Mouse (Mus musculus) gastrocnemius, postnatal 14 days (tissue): ENCODE results near the gene Syn3. TPM values are rescaled to one million over a fixed set of nuclear protein-coding genes. Genes with fewer than 3 reads are reported as not detected.
"Not testable (repeated sequence)": the region's sequence is repeated elsewhere in the genome, so short reads cannot be mapped to it uniquely, and the experiment has no call there.

ENCODE experiments used
- DNase-seq: peaks from one replicate; pipeline ENCODE4 v3.0.0; 2021; ENCODE audit warnings: mixed read lengths
- intact Hi-C: fragments of 180-260 bp; cut with DNase I; formaldehyde crosslinking; loops from one replicate; pipeline ENCODE4 v1.15.1; 2025; ENCODE audit warnings: low total_unique reads
- long read RNA-seq, 2 experiments: library from polyadenylated mRNA; stranded (forward); transcript quantifications; one replicate each; pipeline ENCODE4 v2.0.0; 2021
- total RNA-seq, 2 experiments: library from RNA; stranded (reverse); gene quantifications; 2 replicates each; pipeline ENCODE4 v1.2.3; 2021

The Syn3 gene
- total RNA-seq, result under 1 TPM; 0.13 to 0.27 TPM
- long read RNA-seq, experiment 1, result 0 reads
- long read RNA-seq, experiment 2, result 0 reads

GRCm38 (mm10) chr10:86498673-86499391, at the start of gene Syn3:
TSS of gene Syn3 (minus strand) at chr10:86498896.
- intact Hi-C loops, result no loop called here

GRCm38 (mm10) chr10:86526357-86526874, 27.7 kb upstream of the Syn3 start:
- DNase-seq, intact Hi-C loops: not testable (repeated sequence)

More at GRCm38 (mm10) chr10:86498673-86499391, at the start of gene Syn3:
- peak; percentile 83 for DNase-seq

- DNase-seq, result no peak
- intact Hi-C loops, result no loop called here
Observed at GRCm38 (mm10) chr10:86513801-86514200, 15.1 kb upstream of the Syn3 start.

GRCm38 (mm10) chr10:86510941-86511340, 12.2 kb upstream of the Syn3 start:
- intact Hi-C loops, result no loop called here

GRCm38 (mm10) chr10:86502063-86502462, 3.4 kb upstream of the Syn3 start:
- intact Hi-C loops, result no loop called here
- no peak for DNase-seq

More at GRCm38 (mm10) chr10:86510941-86511340, 12.2 kb upstream of the Syn3 start:
- DNase-seq, result no peak

- intact Hi-C loops, result no loop called here
- DNase-seq, result no peak
Observed at GRCm38 (mm10) chr10:86498051-86498672, 534 bp downstream of the Syn3 start.

- intact Hi-C loops, result no loop called here
- DNase-seq, result no peak
Observed at GRCm38 (mm10) chr10:86495851-86496250, 2.8 kb downstream of the Syn3 start.

- intact Hi-C loops, result no loop called here
- DNase-seq, result no peak
Observed at GRCm38 (mm10) chr10:86493140-86493539, 5.6 kb downstream of the Syn3 start.

- no peak for DNase-seq
- intact Hi-C loops, result no loop called here
Observed at GRCm38 (mm10) chr10:86492089-86492907, 6.4 kb downstream of the Syn3 start.

GRCm38 (mm10) chr10:86491316-86492088, 7.2 kb downstream of the Syn3 start:
- intact Hi-C loops, result no loop called here
- DNase-seq, result no peak

- intact Hi-C loops, result no loop called here
- DNase-seq, result no peak
Observed at GRCm38 (mm10) chr10:86488544-86488943, 10.2 kb downstream of the Syn3 start.

- intact Hi-C loops, result no loop called here
Observed at GRCm38 (mm10) chr10:86485971-86486370, 12.7 kb downstream of the Syn3 start.

GRCm38 (mm10) chr10:86483968-86484367, 14.7 kb downstream of the Syn3 start:
- intact Hi-C loops, result no loop called here
- no peak for DNase-seq

More at GRCm38 (mm10) chr10:86485971-86486370, 12.7 kb downstream of the Syn3 start:
- DNase-seq, result no peak

- no peak for DNase-seq
- intact Hi-C loops, result no loop called here
Observed at GRCm38 (mm10) chr10:86482496-86482895, 16.2 kb downstream of the Syn3 start.

- no peak for DNase-seq
- intact Hi-C loops, result no loop called here
Observed at GRCm38 (mm10) chr10:86480711-86481110, 18.0 kb downstream of the Syn3 start.

GRCm38 (mm10) chr10:86479718-86480121, 19.0 kb downstream of the Syn3 start:
- intact Hi-C loops, result no loop called here
- no peak for DNase-seq

GRCm38 (mm10) chr10:86476720-86477119, 22.0 kb downstream of the Syn3 start:
- intact Hi-C loops, result no loop called here
- DNase-seq, result no peak

- intact Hi-C loops, result no loop called here
- DNase-seq, result no peak
Observed at GRCm38 (mm10) chr10:86475270-86475669, 23.4 kb downstream of the Syn3 start.
